Mouse (Mus musculus) stomach, postnatal 0 days (tissue): ENCODE measurements around the gene Atp5d. TPM values are rescaled to one million over a fixed set of nuclear protein-coding genes. Genes with fewer than 3 reads are reported as not detected.

Experiments used
- ATAC-seq: fragments of 200-750 bp; cut with Nextera tagmentation; 2 replicates; pipeline ENCODE4 v1.8.0; 2017; ENCODE audit not compliant: low FRiP score, low TSS enrichment
- DNase-seq: peaks from one replicate; pipeline ENCODE4 v3.0.0-alpha.2; 2016; ENCODE audit warnings: low spot score
- H3K27ac ChIP-seq: fragments of 300-500 bp; sonication (generic); replicated peaks from 2 replicates; pipeline ENCODE4 v1.5.1; 2014; ENCODE audit warnings: mild to moderate bottlenecking, control low read depth
- H3K27me3 ChIP-seq: fragments of 300-500 bp; sonication (generic); 2 replicates; pipeline ENCODE4 v1.6.1; 2014; ENCODE audit warnings: low read length; ENCODE audit not compliant: control insufficient read depth, insufficient read depth
- H3K36me3 ChIP-seq: fragments of 300-500 bp; sonication (generic); 2 replicates; pipeline ENCODE4 v1.6.1; 2014; ENCODE audit warnings: low read length, mixed read lengths; ENCODE audit not compliant: control insufficient read depth, insufficient read depth
- H3K4me1 ChIP-seq: fragments of 300-500 bp; sonication (generic); replicated peaks from 2 replicates; pipeline ENCODE4 v1.6.1; 2014; ENCODE audit warnings: antibody characterized with exemption; ENCODE audit not compliant: control insufficient read depth, insufficient read depth
- H3K4me2 ChIP-seq: fragments of 300-500 bp; sonication (generic); replicated peaks from 2 replicates; pipeline ENCODE4 v1.6.1; 2014; ENCODE audit warnings: low read depth, mild to moderate bottlenecking, control low read depth, moderate library complexity
- H3K4me3 ChIP-seq: fragments of 300-500 bp; sonication (generic); 2 replicates; pipeline ENCODE4 v1.5.1; 2014; ENCODE audit warnings: low read depth, low read length, control low read depth
- H3K9ac ChIP-seq: fragments of 300-500 bp; sonication (generic); 2 replicates; pipeline ENCODE4 v1.6.1; 2014; ENCODE audit warnings: mild to moderate bottlenecking, low read length, control low read depth, mixed read lengths
- H3K9me3 ChIP-seq: fragments of 300-500 bp; sonication (generic); 2 replicates; pipeline ENCODE4 v1.6.1; 2016; ENCODE audit warnings: low read length; ENCODE audit not compliant: control insufficient read depth
- CTCF ChIP-seq: IDR thresholded peaks from 2 replicates; pipeline ENCODE4 v1.5.1; 2016; ENCODE audit warnings: antibody characterized with exemption, low read depth, mild to moderate bottlenecking, moderate library complexity
- EP300 ChIP-seq: optimal IDR thresholded peaks from 2 replicates; pipeline ENCODE3; 2016; ENCODE audit warnings: antibody characterized with exemption
- WGBS: fragments of 180-500 bp; shearing (Covaris S2); extraction: QIAGEN DNeasy Blood & Tissue Kit; methylation state at CpG from one replicate; pipeline ENCODE4 v1.1.7; 2014; 5-methylcytosine and 5-hydroxymethylcytosine counted together
- polyA plus RNA-seq: library from polyadenylated mRNA; unstranded; fragments of >200 nt; fragmentation: Nextera tagmentation; extraction: Ambion mirVana; gene quantifications from 2 replicates; pipeline ENCODE4 v1.2.1, GENCODE M21; 2015

The Atp5d gene
- polyA plus RNA-seq, 1 experiment from 2014 or later, result 705 TPM

DNA sequence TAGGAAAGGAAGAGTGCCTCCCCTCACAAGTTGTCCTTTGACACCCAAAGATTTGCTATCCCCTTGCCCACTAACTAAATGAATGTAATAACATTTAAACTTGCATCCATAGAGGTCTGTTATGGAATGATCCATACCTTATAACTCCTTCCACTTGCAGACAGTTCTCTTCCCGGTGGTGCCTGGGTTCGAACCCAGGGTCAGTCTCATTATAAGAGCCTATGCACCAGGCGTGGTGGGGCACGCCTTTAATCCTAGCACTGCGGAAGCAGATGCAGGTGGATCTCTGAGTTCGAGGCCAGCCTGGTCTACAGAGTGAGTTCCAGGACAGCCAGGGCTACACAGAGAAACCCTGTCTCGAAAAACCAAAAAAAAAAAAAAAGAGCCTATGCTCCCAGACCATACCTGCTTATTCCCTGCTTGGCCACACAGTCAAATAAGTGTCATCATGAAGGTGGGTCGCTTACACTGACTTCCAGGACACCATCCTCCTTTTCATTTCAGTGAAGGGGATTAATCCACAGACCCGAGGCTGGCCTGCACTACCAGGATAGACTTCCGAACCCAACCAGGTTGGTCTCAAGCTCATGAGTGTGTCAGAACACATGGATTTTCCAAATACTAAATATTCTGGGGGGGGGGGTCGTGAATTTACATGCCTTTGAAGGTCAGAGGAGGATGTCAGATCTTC, 1.7 kb downstream of the Atp5d start:
- Histone ChIP-seq H3K27me3 (no peaks in the 10 kb centered on the region), H3K9ac (no peak overlapping the region), H3K4me1 (peaks cover 5% of the 10 kb centered on the region; the same call in 1 of the 2 replicates), H3K4me2 (no peak overlapping the region), H3K27ac (no peak overlapping the region), H3K36me3 (peaks cover 7% of the 10 kb centered on the region; the same call in 1 of the 2 replicates), H3K9me3 (no peaks in the 10 kb centered on the region), H3K4me3 (no peak overlapping the region)
- DNase-seq, result no peak
- 76% methylated on average over 11 of the region's 11 CpGs for WGBS
- TF ChIP-seq EP300 (no peak), CTCF (no peak)
- no peak for ATAC-seq

DNA sequence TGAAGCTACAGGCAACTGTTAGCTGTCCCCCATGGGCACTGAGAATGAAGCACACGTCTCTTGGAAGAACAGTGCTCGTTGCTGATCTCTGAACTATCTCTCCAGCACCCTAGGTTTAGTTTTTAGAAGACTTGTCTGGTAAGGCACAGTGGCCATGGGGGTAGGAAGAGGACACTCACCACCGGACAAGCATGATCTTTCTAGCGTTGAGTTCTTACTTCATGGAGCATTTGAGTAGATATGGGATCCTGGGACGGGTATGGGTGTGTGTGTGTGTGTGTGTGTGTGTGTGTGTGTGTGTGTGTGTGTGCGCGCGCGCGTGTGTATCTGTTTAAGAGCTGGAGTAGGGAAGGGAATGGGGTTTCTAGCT, 2.2 kb downstream of the Atp5d start, which contains the start of gene Cbarp:
Gene Cbarp (minus strand): TSS at position 170 of the 370 bp plus-strand sequence.
- peaks cover 5% of the 10 kb centered on the region; the same call in 1 of the 2 replicates for H3K4me1 ChIP-seq
- TF ChIP-seq CTCF, result no peak
- TF ChIP-seq EP300, result no peak
- H3K4me2 ChIP-seq, result peak within 1 kb of the TSS; percentile 49
- peak within 1 kb of the TSS; percentile 43; the same call in 1 of the 2 replicates for H3K9ac ChIP-seq
- ATAC-seq (no peak), DNase-seq (no peak)
- peak within 1 kb of the TSS; percentile 75; the same call in 1 of the 2 replicates for H3K4me3 ChIP-seq
- no peaks in the 10 kb centered on the region for H3K27me3 ChIP-seq
- H3K9me3 ChIP-seq, result no peaks in the 10 kb centered on the region
- WGBS, result 60% methylated on average over 9 of the region's 10 CpGs
- peak within 1 kb of the TSS; percentile 93 for H3K27ac ChIP-seq
- H3K36me3 ChIP-seq, result peaks cover 8% of the 10 kb centered on the region; the same call in 1 of the 2 replicates

DNA sequence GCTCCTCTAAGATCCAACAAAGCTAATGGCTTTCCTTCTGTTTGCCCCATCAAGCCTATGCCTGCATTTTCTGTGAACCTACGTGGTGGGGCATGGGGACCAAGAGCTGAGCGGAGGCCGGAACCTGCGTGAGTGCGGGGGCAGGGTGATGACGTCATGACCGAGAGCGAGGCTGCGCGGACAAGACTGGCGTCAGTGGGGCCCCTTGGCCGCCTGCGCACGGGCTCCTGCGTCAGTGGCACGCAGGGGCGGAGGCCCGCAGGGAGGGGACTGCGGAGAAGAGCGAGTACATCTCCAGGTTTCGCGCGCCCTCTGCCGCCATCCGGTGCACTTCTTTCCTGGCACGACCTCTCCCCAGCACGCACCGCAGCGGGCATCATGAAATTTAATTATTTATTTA, 2.8 kb downstream of the Atp5d start:
- Histone ChIP-seq H3K36me3 (peaks cover 10% of the 10 kb centered on the region; the same call in 1 of the 2 replicates), H3K4me2 (peak overlapping the region; percentile 49), H3K9ac (peak overlapping the region; percentile 43; the same call in 1 of the 2 replicates), H3K4me3 (peak overlapping the region; percentile 75; the same call in 1 of the 2 replicates), H3K4me1 (peaks cover 8% of the 10 kb centered on the region; the same call in 1 of the 2 replicates), H3K27ac (peak overlapping the region; percentile 93), H3K9me3 (no peaks in the 10 kb centered on the region), H3K27me3 (no peaks in the 10 kb centered on the region)
- peak; percentile 75 for ATAC-seq
- peak; percentile 95 for DNase-seq
- WGBS, result under 1% methylated on average over 29 of the region's 29 CpGs
- TF ChIP-seq EP300 (no peak), CTCF (peak; percentile 78)

DNA sequence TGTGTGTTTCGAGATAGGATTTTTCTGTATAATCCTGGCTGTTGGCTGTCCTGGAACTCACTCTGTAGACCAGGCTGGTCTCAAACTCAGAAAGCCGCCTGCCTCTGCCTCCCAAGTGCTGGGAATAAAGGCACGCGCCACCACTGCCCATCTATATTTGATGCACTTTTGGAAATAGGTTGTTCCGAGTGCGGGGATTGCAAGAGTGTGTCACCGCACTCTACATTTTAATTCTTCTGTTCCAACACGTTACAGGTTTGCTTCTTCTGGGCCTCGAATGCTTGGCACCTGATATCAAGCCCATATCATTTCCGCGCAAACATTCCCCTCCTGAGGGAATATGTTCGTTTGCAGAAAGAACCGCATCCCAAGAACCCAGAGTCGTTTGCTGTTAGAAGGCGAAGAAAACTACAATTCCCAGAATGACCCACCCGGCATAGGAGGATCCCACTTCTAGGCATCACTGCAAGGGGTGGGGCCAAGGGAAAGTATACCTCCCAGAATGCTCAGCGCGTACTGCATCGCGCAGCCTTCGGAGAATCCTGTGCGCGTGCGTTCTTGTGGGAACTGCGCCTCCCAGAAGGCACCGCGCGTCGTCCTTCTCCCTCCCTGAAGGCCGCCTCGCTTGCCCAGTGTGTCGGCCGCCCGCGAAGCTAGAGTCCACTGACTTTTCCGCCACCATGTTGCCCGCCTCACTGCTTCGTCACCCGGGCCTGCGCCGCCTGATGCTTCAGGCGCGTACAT, 3.5 kb downstream of the Atp5d start:
- under 1% methylated on average over 43 of the region's 43 CpGs for WGBS
- Histone ChIP-seq H3K27me3 (no peaks in the 10 kb centered on the region), H3K9ac (peak overlapping the region; percentile 89), H3K4me3 (peak overlapping the region; percentile 75), H3K4me1 (peaks cover 8% of the 10 kb centered on the region; the same call in 1 of the 2 replicates), H3K36me3 (peaks cover 10% of the 10 kb centered on the region; the same call in 1 of the 2 replicates), H3K27ac (peak overlapping the region; percentile 93), H3K9me3 (no peaks in the 10 kb centered on the region), H3K4me2 (peak overlapping the region; percentile 80)
- ATAC-seq, result peak; percentile 84
- TF ChIP-seq EP300 (peak; percentile 65), CTCF (peak; percentile 17; the same call in 1 of the 2 replicates)
- peak; percentile 97 for DNase-seq

DNA sequence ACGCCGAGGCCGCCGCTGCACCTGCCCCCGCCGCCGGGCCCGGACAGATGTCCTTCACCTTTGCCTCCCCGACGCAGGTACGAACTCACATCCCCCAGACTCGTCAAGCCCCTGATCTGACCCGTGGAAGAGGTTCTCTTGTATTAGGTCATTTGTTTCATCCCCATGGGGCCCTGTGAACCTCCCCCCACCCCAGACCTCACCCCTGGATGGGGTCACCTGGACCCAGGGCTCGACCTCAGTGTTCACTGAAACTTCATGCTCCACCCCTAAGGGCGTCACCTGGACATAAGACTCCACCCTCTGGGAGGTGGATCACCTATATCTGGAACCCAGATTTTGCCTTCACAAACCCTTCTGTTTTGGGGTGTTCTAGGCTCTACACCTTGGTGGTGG, 4.1 kb downstream of the Atp5d start:
- under 1% methylated on average over 15 of the region's 15 CpGs for whole genome bisulfite sequencing
- no peak for TF ChIP-seq EP300
- TF ChIP-seq CTCF, result peak; percentile 0; the same call in 1 of the 2 replicates
- peak overlapping the region; percentile 80 for H3K4me2 ChIP-seq
- H3K27ac ChIP-seq, result peak overlapping the region; percentile 93
- H3K4me1 ChIP-seq, result peaks cover 8% of the 10 kb centered on the region; the same call in 1 of the 2 replicates
- peak overlapping the region; percentile 89 for H3K9ac ChIP-seq
- no peaks in the 10 kb centered on the region for H3K9me3 ChIP-seq
- peak overlapping the region; percentile 75 for H3K4me3 ChIP-seq
- ATAC-seq (no peak; the same call in none of the 2 replicates), DNase-seq (peak; percentile 72)
- peaks cover 10% of the 10 kb centered on the region; the same call in 1 of the 2 replicates for H3K36me3 ChIP-seq
- no peaks in the 10 kb centered on the region for H3K27me3 ChIP-seq
